Mouse (Mus musculus) bone marrow macrophage, adult 2 months (primary cell): ENCODE measurements at regions not wholly inside any gene's neighbourhood (a gene's known extent, or its start where the extent isn't known, plus 50 kb on each side); places are given as distances from the start of the nearest gene placed in this dataset.

Experiments used
- CTCF ChIP-seq: IDR thresholded peaks from 2 replicates; pipeline ENCODE4 v1.5.1; 2012; ENCODE audit warnings: low read depth, mild to moderate bottlenecking, low read length, moderate library complexity
- POLR2A ChIP-seq: IDR thresholded peaks from 2 replicates; pipeline ENCODE4 v1.6.1; 2012; ENCODE audit warnings: mild to moderate bottlenecking, low read depth, low read length, borderline replicate concordance

GRCm38 (mm10) chr5:119289808-119290207 lies 380.7 kb upstream of the Tbx3 start:
- TF ChIP-seq POLR2A, result no peak
- no peak for TF ChIP-seq CTCF
